Mouse (Mus musculus) MEL (cell line): ENCODE measurements around the gene Islr2.
"Not testable (repeated sequence)": the region's sequence is repeated elsewhere in the genome, so short reads cannot be mapped to it uniquely, and the experiment has no call there.

Experiments
- BHLHE40 ChIP-seq: IDR thresholded peaks from 2 replicates; pipeline ENCODE4 v1.6.1; 2012; ENCODE audit warnings: low read depth, mild to moderate bottlenecking, inconsistent platforms, low read length, improper control_type of control experiment, borderline replicate concordance
- CTCF ChIP-seq, 3 experiments: IDR thresholded peaks in 2 of 3; conservative IDR thresholded peaks in 1 of 3; 2 replicates each; pipeline ENCODE4 v1.5.1; 2011 to 2012; ENCODE audit warnings: low read length in 3 of 3, low read depth in 2 of 3, mild to moderate bottlenecking in 2 of 3, improper control_type of control experiment in 1 of 3, inconsistent platforms in 1 of 3, mixed read lengths in 1 of 3, moderate library complexity in 1 of 3; ENCODE audit not compliant: control insufficient read depth in 1 of 3, insufficient read depth in 1 of 3, poor library complexity in 1 of 3, severe bottlenecking in 1 of 3
- E2F4 ChIP-seq: IDR thresholded peaks from 2 replicates; pipeline ENCODE4 v1.6.1; 2011; ENCODE audit warnings: low read depth, low read length, improper control_type of control experiment, borderline replicate concordance
- EP300 ChIP-seq, 2 experiments: IDR thresholded peaks; 2 replicates each; pipeline ENCODE4 v1.6.1; 2011; ENCODE audit warnings: improper control_type of control experiment in 2 of 2, low read length in 2 of 2, low read depth in 1 of 2, mild to moderate bottlenecking in 1 of 2
- GATA1 ChIP-seq: IDR thresholded peaks from 2 replicates; pipeline ENCODE4 v1.6.1; 2011; ENCODE audit warnings: low read depth, low read length, improper control_type of control experiment
- HCFC1 ChIP-seq: IDR thresholded peaks from 2 replicates; pipeline ENCODE4 v1.6.1; 2012; ENCODE audit warnings: low read depth, mild to moderate bottlenecking, inconsistent platforms, low read length, improper control_type of control experiment, moderate library complexity
- MAZ ChIP-seq: IDR thresholded peaks from 2 replicates; pipeline ENCODE4 v1.6.1; 2012; ENCODE audit warnings: low read depth, mild to moderate bottlenecking, inconsistent platforms, low read length, improper control_type of control experiment
- MXI1 ChIP-seq: IDR thresholded peaks from 2 replicates; pipeline ENCODE4 v1.6.1; 2011; ENCODE audit warnings: mild to moderate bottlenecking, low read depth, low read length, improper control_type of control experiment
- POLR2A ChIP-seq, 2 experiments: IDR thresholded peaks; 2 replicates each; pipeline ENCODE4 v1.6.1; 2011 to 2012; ENCODE audit warnings: low read length in 2 of 2, mild to moderate bottlenecking in 2 of 2, control low read depth in 1 of 2, improper control_type of control experiment in 1 of 2, low read depth in 1 of 2, moderate library complexity in 1 of 2; ENCODE audit not compliant: control insufficient read depth in 1 of 2, insufficient read depth in 1 of 2, poor library complexity in 1 of 2
- POLR2AphosphoS2 ChIP-seq: IDR thresholded peaks from 2 replicates; pipeline ENCODE4 v1.6.1; 2011; ENCODE audit warnings: low read length, improper control_type of control experiment
- TBP ChIP-seq: IDR thresholded peaks from 2 replicates; pipeline ENCODE4 v1.8.0; 2011; ENCODE audit warnings: low read depth, low read length, improper control_type of control experiment
- UBTF ChIP-seq: IDR thresholded peaks from 2 replicates; pipeline ENCODE4 v1.6.1; 2012; ENCODE audit warnings: low read depth, mild to moderate bottlenecking, inconsistent platforms, low read length, improper control_type of control experiment, moderate library complexity, borderline replicate concordance; ENCODE audit not compliant: insufficient read depth
- USF1 ChIP-seq: IDR thresholded peaks from 2 replicates; pipeline ENCODE4 v1.6.1; 2014; ENCODE audit warnings: low read depth, mild to moderate bottlenecking, inconsistent platforms, low read length, improper control_type of control experiment, moderate library complexity
- ZKSCAN1 ChIP-seq: IDR thresholded peaks from 2 replicates; pipeline ENCODE4 v1.6.1; 2012; ENCODE audit warnings: low read depth, mild to moderate bottlenecking, inconsistent platforms, low read length, improper control_type of control experiment, moderate library complexity

DNA sequence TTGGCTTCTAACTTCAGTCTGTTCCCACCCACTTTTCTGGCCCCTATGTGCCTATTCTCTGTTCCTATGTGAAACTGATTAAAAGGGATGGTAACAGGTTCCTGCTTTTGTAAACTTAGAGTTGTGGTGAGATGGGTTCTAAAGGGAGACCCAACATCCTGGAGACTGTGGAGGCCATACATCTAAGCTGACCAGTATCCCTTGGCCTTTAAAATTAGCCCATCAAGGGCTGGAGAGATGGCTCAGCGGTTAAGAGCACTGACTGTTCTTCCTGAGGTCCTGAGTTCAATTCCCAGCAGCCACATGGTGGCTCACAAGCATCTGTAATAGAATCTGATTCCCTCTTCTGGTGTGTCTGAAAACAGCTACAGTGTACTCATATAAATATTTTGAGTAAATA lies 46.6 kb upstream of the Islr2 start:
- TF ChIP-seq POLR2AphosphoS2; HCFC1; TBP; CTCF (IDR thresholded peaks at IDR 0.05 in 2 of 3, conservative IDR thresholded peaks at IDR 0.05 in 1 of 3; ENCODE audit: control insufficient read depth in 1 of 3, insufficient read depth in 1 of 3, low read depth in 2 of 3, low read length in 3 of 3, poor library complexity in 1 of 3, severe bottlenecking in 1 of 3); ZKSCAN1; UBTF; USF1; POLR2A (IDR thresholded peaks at IDR 0.05; ENCODE audit: control insufficient read depth in 1 of 2, insufficient read depth in 1 of 2, low read depth in 1 of 2, low read length in 2 of 2, poor library complexity in 1 of 2); E2F4; MXI1; GATA1; BHLHE40; EP300 (IDR thresholded peaks at IDR 0.05; ENCODE audit: low read depth in 1 of 2, low read length in 2 of 2); MAZ: not testable (repeated sequence)
